Mouse (Mus musculus): ENCODE data around the gene Snx29. TPM values are rescaled to one million over a fixed set of nuclear protein-coding genes. Genes with fewer than 3 reads are reported as not detected.
A peak's percentile ranks its signal among the peaks of the same experiment; 100 is the strongest.

The Snx29 gene
- polyA plus RNA-seq, 1 experiment from 2014 or later = 10.0 TPM

DNA sequence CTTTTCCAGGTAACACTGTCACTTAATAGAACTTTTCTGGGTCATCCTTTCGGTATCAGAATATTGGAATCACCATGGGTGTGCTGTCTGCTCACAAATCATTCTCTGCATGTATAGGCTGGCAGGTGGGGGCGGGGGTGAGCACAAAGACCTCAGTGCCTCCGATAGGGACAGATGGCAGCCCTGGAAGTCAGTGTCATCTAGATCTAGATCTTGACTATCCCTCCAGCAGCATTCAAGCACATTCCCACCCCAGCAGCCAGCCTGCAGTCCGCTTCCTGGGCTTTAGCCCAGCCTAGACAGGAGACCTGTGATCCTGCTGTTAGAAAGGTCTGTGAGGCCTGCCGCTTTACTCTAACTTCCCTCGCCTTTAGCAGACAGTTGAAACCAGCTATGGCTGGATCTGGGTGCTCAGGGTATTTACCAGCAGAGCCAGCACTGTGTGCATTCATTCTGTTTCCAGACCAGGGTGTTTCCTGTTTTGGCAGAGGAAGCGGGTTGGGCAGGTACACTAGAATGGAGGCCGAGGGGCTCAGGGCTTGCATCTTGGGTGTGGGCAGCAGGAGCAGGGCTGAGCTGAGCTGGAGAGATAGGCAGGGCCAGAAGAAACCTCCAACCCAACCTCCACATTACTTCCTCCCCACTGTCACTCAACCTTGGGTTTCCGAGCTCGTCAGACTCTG lies 203.5 kb downstream of the Snx29 start:
- H3K27me3 ChIP-seq (replicated peaks; ENCODE audit: insufficient read depth, low read length) = no peaks in the 10 kb centered on the region
- TF ChIP-seq EP300 (IDR thresholded peaks at IDR 0.05) (no peak), CTCF (IDR thresholded peaks at IDR 0.05) (no peak)
- H3K27ac ChIP-seq (ENCODE audit: low read length) = no peak overlapping the region
- no peak overlapping the region for H3K4me2 ChIP-seq (replicated peaks; ENCODE audit: low read depth, low read length)
- ATAC-seq = no peak
- H3K9ac ChIP-seq (replicated peaks; ENCODE audit: low read depth) = no peak overlapping the region
- H3K9me3 ChIP-seq (ENCODE audit: low read length) = no peaks in the 10 kb centered on the region
- H3K4me1 ChIP-seq (ENCODE audit: insufficient read depth, low read depth, low read length) = no peaks in the 10 kb centered on the region
- H3K4me3 ChIP-seq (ENCODE audit: low read depth, low read length) = no peak overlapping the region
- 62% methylated on average over 10 of the region's 10 CpGs for WGBS
- DNase-seq (ENCODE audit: low spot score) = no peak
- no peaks in the 10 kb centered on the region for H3K36me3 ChIP-seq (ENCODE audit: insufficient read depth, low read length)

DNA sequence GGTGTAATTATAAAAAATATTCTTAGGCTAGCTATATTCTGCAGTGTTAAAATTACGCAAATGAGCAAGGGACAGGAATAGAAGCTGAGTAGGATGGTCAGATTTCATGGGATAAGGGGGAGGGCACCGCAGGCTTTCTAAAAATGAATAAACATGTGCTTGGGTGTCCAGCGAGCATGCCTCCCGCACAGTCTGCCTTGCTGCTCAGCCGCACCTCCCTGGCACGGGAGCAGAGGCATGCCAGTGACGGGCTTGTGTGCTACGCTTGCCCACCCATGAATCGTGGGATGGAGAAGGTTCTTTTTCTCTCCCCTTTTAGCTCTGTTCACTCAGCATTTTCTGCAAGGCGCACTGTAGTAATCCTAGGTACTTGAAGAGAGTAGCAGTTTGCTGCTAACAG lies 204.3 kb downstream of the Snx29 start:
- H3K4me2 ChIP-seq (replicated peaks; ENCODE audit: low read depth, low read length) = no peak overlapping the region
- H3K4me3 ChIP-seq (ENCODE audit: low read depth, low read length) = no peak overlapping the region
- DNase-seq (ENCODE audit: low spot score) = no peak
- no peaks in the 10 kb centered on the region for H3K4me1 ChIP-seq (ENCODE audit: insufficient read depth, low read depth, low read length)
- WGBS = 79% methylated on average over 10 of the region's 10 CpGs
- H3K27me3 ChIP-seq (replicated peaks; ENCODE audit: insufficient read depth, low read length) = no peaks in the 10 kb centered on the region
- TF ChIP-seq EP300 (IDR thresholded peaks at IDR 0.05) (no peak), CTCF (IDR thresholded peaks at IDR 0.05) (no peak)
- H3K9ac ChIP-seq (replicated peaks; ENCODE audit: low read depth) = no peak overlapping the region
- no peaks in the 10 kb centered on the region for H3K9me3 ChIP-seq (ENCODE audit: low read length)
- H3K36me3 ChIP-seq (ENCODE audit: insufficient read depth, low read length) = no peaks in the 10 kb centered on the region
- ATAC-seq = no peak
- H3K27ac ChIP-seq (ENCODE audit: low read length) = no peak overlapping the region

DNA sequence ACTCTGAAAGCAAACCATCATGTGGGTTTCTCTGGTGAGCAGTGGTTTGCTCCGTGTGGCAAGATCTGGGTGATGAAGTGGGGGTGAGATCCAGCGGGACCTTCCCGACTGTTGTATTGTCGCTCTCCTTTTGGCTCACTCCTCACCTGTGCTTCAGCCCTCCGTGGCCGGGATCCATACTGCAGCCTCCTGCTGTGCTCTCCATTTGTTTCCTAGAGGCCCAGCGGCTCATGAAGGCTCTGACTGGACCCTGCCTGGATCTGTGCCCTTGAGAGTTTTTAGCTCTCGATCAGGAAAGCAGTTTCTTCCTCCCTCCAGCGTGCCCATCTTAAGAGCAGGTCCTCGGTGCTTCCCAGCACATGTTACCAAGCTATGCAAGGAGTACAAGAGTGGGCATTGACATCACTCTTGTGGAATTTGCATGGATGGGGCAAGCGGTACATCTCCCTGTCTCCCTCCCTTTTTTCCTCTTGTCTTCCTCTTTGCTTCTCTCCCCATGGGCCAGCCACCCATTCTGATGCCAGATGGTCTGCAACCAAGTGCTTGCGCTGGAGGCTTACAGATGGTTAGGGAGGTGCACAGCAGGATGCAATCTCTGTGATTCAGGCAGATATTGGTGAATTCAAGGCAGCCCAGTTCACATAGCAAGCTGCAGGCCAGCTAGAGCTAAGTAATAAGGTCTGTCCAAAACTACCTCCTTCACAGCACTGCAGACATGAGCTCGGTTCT lies 207.9 kb downstream of the Snx29 start:
- H3K9ac ChIP-seq (replicated peaks; ENCODE audit: low read depth) = no peak overlapping the region
- H3K4me1 ChIP-seq (ENCODE audit: insufficient read depth, low read depth, low read length) = no peaks in the 10 kb centered on the region
- TF ChIP-seq CTCF (IDR thresholded peaks at IDR 0.05) (no peak), EP300 (IDR thresholded peaks at IDR 0.05) (no peak)
- no peak overlapping the region for H3K4me3 ChIP-seq (ENCODE audit: low read depth, low read length)
- 57% methylated on average over 13 of the region's 13 CpGs for WGBS
- no peaks in the 10 kb centered on the region for H3K27me3 ChIP-seq (replicated peaks; ENCODE audit: insufficient read depth, low read length)
- no peak overlapping the region for H3K27ac ChIP-seq (ENCODE audit: low read length)
- H3K4me2 ChIP-seq (replicated peaks; ENCODE audit: low read depth, low read length) = no peak overlapping the region
- no peak for ATAC-seq
- H3K36me3 ChIP-seq (ENCODE audit: insufficient read depth, low read length) = no peaks in the 10 kb centered on the region
- no peaks in the 10 kb centered on the region for H3K9me3 ChIP-seq (ENCODE audit: low read length)
- DNase-seq (ENCODE audit: low spot score) = no peak

DNA sequence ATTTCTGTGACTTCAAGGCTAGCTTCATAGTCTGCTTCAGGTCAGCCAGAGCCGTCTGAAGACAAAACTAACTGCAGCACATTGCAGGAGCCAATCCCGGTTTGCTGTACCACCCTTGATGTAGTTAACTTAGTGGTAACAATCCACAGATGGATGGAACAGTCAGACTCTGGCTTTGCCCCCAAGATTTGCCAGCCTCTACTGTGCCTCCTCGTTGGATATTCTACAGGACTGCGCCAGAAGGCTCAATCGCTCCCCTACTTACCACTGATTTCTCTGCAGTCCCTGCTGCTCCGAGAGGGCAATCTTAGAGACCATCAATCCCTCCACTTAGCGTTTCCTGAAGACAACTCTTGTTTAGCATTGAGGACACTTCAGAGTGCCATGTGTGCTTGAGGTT lies 208.7 kb downstream of the Snx29 start:
- H3K4me1 ChIP-seq (ENCODE audit: insufficient read depth, low read depth, low read length) = no peaks in the 10 kb centered on the region
- WGBS = 76% methylated on average over 7 of the region's 7 CpGs
- no peaks in the 10 kb centered on the region for H3K36me3 ChIP-seq (ENCODE audit: insufficient read depth, low read length)
- H3K27me3 ChIP-seq (replicated peaks; ENCODE audit: insufficient read depth, low read length) = no peaks in the 10 kb centered on the region
- ATAC-seq (no peak), DNase-seq (ENCODE audit: low spot score) (no peak)
- H3K9ac ChIP-seq (replicated peaks; ENCODE audit: low read depth) = no peak overlapping the region
- H3K9me3 ChIP-seq (ENCODE audit: low read length) = no peaks in the 10 kb centered on the region
- no peak overlapping the region for H3K4me3 ChIP-seq (ENCODE audit: low read depth, low read length)
- no peak overlapping the region for H3K27ac ChIP-seq (ENCODE audit: low read length)
- no peak overlapping the region for H3K4me2 ChIP-seq (replicated peaks; ENCODE audit: low read depth, low read length)
- TF ChIP-seq CTCF (IDR thresholded peaks at IDR 0.05) (no peak), EP300 (IDR thresholded peaks at IDR 0.05) (no peak)

DNA sequence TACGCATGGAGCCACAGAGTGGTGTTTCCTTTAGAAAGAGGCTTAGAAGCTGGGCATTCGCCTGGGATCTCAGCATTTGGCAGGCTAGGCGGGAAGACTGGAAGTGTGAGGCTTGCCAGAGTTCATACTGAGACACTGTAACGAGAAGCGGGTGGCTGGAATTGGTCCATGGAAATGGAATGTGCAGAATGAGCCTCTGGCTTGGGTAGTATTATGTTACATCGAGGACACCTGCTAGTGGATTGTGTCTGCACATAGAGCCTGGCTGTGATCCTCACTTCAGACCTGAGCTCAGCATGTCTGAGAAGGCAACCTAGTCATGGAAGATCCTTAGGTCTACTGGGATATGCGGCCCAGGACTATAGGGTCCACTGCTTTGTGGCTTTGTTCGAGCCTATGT lies 209.9 kb downstream of the Snx29 start:
- Histone ChIP-seq H3K27me3 (replicated peaks; ENCODE audit: insufficient read depth, low read length) (no peaks in the 10 kb centered on the region), H3K9ac (replicated peaks; ENCODE audit: low read depth) (no peak overlapping the region), H3K4me1 (ENCODE audit: insufficient read depth, low read depth, low read length) (no peaks in the 10 kb centered on the region), H3K27ac (ENCODE audit: low read length) (no peak overlapping the region), H3K4me3 (ENCODE audit: low read depth, low read length) (no peak overlapping the region), H3K9me3 (ENCODE audit: low read length) (no peaks in the 10 kb centered on the region), H3K36me3 (ENCODE audit: insufficient read depth, low read length) (no peaks in the 10 kb centered on the region), H3K4me2 (replicated peaks; ENCODE audit: low read depth, low read length) (no peak overlapping the region)
- peak; percentile 60 for DNase-seq (ENCODE audit: low spot score)
- TF ChIP-seq EP300 (IDR thresholded peaks at IDR 0.05) (no peak), CTCF (IDR thresholded peaks at IDR 0.05) (no peak)
- 0 out of 2 replicates have a peak, but pooled peaks have one; percentile 19 for ATAC-seq
- WGBS = 56% methylated on average over 8 of the region's 8 CpGs

DNA sequence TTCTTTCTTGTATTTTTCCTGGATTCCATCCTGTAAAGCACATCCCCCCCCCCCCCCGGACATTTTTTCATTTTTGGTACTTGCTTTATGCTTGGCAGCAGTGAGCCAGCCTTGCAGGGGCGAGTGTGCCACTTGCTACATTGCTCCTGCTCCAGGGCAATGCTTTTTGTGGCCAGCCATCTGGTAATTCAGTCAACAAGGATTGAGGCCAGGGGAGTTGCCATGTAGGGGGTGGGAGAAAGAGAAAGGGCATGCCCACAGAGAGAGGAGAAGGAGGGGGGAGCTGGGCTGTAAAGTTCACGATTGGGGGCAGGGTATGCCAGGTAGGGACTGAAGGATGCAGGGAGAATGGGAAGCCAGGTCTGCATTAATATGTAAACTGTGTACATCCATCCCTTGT lies 210.7 kb downstream of the Snx29 start:
- DNase-seq (ENCODE audit: low spot score) (no peak), ATAC-seq (no peak)
- Histone ChIP-seq H3K27ac (ENCODE audit: low read length) (no peak overlapping the region), H3K4me1 (ENCODE audit: insufficient read depth, low read depth, low read length) (no peaks in the 10 kb centered on the region), H3K4me3 (ENCODE audit: low read depth, low read length) (no peak overlapping the region), H3K27me3 (replicated peaks; ENCODE audit: insufficient read depth, low read length) (no peaks in the 10 kb centered on the region), H3K36me3 (ENCODE audit: insufficient read depth, low read length) (no peaks in the 10 kb centered on the region), H3K9me3 (ENCODE audit: low read length) (no peaks in the 10 kb centered on the region), H3K9ac (replicated peaks; ENCODE audit: low read depth) (no peak overlapping the region), H3K4me2 (replicated peaks; ENCODE audit: low read depth, low read length) (no peak overlapping the region)
- 65% methylated on average over 3 of the region's 3 CpGs for WGBS
- no peak for TF ChIP-seq CTCF (IDR thresholded peaks at IDR 0.05)
- no peak for TF ChIP-seq EP300 (IDR thresholded peaks at IDR 0.05)
